Mouse (Mus musculus) limb, embryonic 15.5 days (tissue): ENCODE results near the gene Daam1. TPM values are rescaled to one million over a fixed set of nuclear protein-coding genes. Genes with fewer than 3 reads are reported as not detected.

Source experiments
- ATAC-seq: fragments of 200-750 bp; cut with Nextera tagmentation; 2 replicates; pipeline ENCODE4 v1.8.0; 2017; ENCODE audit warnings: low read depth, moderate TSS enrichment; ENCODE audit not compliant: insufficient number of reproducible peaks, low FRiP score, low TSS enrichment
- H3K27ac ChIP-seq: fragments of 300-500 bp; sonication (generic); 2 replicates; pipeline ENCODE4 v1.5.1; 2015; ENCODE audit warnings: moderate library complexity, mild to moderate bottlenecking, inconsistent platforms
- H3K27me3 ChIP-seq: fragments of 300-500 bp; sonication (generic); 2 replicates; pipeline ENCODE4 v1.6.1; 2015; ENCODE audit warnings: inconsistent platforms
- H3K36me3 ChIP-seq: fragments of 300-500 bp; sonication (generic); 2 replicates; pipeline ENCODE4 v1.6.1; 2015; ENCODE audit warnings: inconsistent platforms
- H3K4me1 ChIP-seq: fragments of 300-500 bp; sonication (generic); 2 replicates; pipeline ENCODE4 v1.6.1; 2015; ENCODE audit warnings: inconsistent platforms
- H3K4me2 ChIP-seq: fragments of 300-500 bp; sonication (generic); 2 replicates; pipeline ENCODE4 v1.6.1; 2015; ENCODE audit warnings: mild to moderate bottlenecking, inconsistent platforms
- H3K4me3 ChIP-seq: fragments of 300-500 bp; sonication (generic); 2 replicates; pipeline ENCODE4 v1.5.1; 2015; ENCODE audit warnings: mild to moderate bottlenecking, inconsistent platforms
- H3K9ac ChIP-seq: fragments of 300-500 bp; sonication (generic); 2 replicates; pipeline ENCODE4 v1.6.1; 2015; ENCODE audit warnings: inconsistent platforms
- H3K9me3 ChIP-seq: fragments of 300-500 bp; sonication (generic); 2 replicates; pipeline ENCODE4 v1.6.1; 2016; ENCODE audit warnings: inconsistent platforms
- WGBS: fragments of 180-500 bp; shearing (Covaris S2); methylation state at CpG from one replicate; pipeline ENCODE4 v1.1.7; 2015; 5-methylcytosine and 5-hydroxymethylcytosine counted together
- polyA plus RNA-seq: library from polyadenylated mRNA; unstranded; fragments of >200 nt; fragmentation: Nextera tagmentation; extraction: Ambion mirVana; gene quantifications from 2 replicates; pipeline ENCODE4 v1.2.1, GENCODE M21; 2015

Gene Daam1
- polyA plus RNA-seq, 1 experiment from 2014 or later: 10.5 TPM

DNA sequence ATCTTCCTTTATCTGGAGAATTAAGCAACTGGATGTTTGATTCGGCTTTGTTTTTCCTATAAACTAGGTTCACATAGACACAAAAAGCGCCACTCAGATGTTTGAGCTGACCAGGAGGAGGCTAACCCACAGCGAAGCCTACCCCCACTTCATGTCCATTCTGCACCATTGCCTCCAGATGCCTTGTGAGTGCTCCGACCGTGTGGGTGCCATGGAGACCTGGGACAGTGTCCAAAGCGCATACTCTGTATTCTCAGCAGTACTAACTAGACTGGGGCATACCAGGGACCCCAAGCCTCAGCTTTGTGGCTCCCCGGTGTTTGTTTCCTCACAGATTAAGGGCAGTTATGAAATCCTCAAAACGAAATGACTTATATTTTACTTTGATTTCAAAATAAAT, 115.6 kb downstream of the Daam1 start:
- WGBS: 87% methylated on average over 8 of the region's 8 CpGs
- H3K36me3 ChIP-seq: peaks cover 52% of the 10 kb centered on the region
- ATAC-seq: no peak

GRCm38 (mm10) chr12:71948972-71949371, 118.1 kb downstream of the Daam1 start:
- no peak overlapping the region for H3K27ac ChIP-seq
- peaks cover 61% of the 10 kb centered on the region for H3K36me3 ChIP-seq
- no peaks in the 10 kb centered on the region for H3K4me1 ChIP-seq
- H3K4me2 ChIP-seq: no peak overlapping the region
- no peak overlapping the region for H3K4me3 ChIP-seq
- H3K27me3 ChIP-seq: no peaks in the 10 kb centered on the region
- H3K9me3 ChIP-seq: no peaks in the 10 kb centered on the region
- WGBS: 92% methylated on average over 6 of the region's 6 CpGs
- no peak for ATAC-seq
- no peak overlapping the region for H3K9ac ChIP-seq

More for the DNA sequence above, 115.6 kb downstream of the Daam1 start:
- no peak overlapping the region for H3K27ac ChIP-seq
- no peaks in the 10 kb centered on the region for H3K9me3 ChIP-seq
- H3K27me3 ChIP-seq: no peaks in the 10 kb centered on the region
- H3K9ac ChIP-seq: no peak overlapping the region
- no peaks in the 10 kb centered on the region for H3K4me1 ChIP-seq
- H3K4me2 ChIP-seq: no peak overlapping the region
- no peak overlapping the region for H3K4me3 ChIP-seq

GRCm38 (mm10) chr12:71949606-71950005, 118.7 kb downstream of the Daam1 start:
- Histone ChIP-seq H3K27me3 (no peaks in the 10 kb centered on the region), H3K4me2 (no peak overlapping the region), H3K4me1 (no peaks in the 10 kb centered on the region), H3K36me3 (peaks cover 55% of the 10 kb centered on the region), H3K9me3 (no peaks in the 10 kb centered on the region), H3K4me3 (no peak overlapping the region), H3K9ac (no peak overlapping the region), H3K27ac (no peak overlapping the region)
- no peak for ATAC-seq
- whole genome bisulfite sequencing: 88% methylated on average over 6 of the region's 6 CpGs

DNA sequence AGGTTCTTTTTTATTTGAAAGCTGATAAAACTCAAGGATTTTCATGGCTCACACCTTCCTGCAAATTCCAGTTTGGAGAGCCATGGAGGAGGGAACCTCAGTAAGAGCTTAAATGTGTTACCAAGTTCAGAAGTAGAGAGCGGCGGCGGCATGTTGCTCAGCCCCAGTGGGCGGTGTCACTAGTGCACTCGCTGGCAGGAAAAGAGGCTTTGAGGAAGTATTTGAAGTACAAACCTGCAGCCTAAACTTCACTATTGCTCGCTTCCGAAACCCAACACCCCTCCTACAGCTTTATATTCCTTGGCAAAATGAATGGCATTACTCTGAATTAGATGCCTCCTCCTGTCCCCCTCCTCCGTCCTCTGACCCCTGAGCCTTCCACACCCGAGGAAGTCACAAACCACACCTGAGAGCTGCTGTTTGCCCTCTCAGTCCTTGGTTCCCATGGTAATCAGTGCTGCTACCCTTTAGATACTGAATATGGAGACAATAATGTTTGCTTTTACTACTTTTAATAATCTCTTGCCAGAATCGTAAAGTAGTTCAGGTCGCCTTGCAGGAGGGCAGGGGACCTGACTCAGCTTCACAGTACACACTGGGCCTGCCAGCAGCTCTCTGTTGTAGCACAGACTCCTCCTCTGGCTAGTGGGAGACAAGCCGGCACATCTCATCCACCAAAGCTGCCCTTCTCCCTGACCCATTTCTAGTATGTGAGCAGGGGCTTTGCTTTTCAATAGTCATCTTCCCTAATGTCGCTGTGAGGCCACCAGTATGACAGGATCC, 119.4 kb downstream of the Daam1 start:
- Histone ChIP-seq H3K4me3 (no peak overlapping the region), H3K4me2 (no peak overlapping the region), H3K27me3 (no peaks in the 10 kb centered on the region), H3K9me3 (no peaks in the 10 kb centered on the region), H3K36me3 (peaks cover 53% of the 10 kb centered on the region), H3K27ac (no peak overlapping the region), H3K4me1 (no peaks in the 10 kb centered on the region), H3K9ac (no peak overlapping the region)
- 74% methylated on average over 13 of the region's 13 CpGs for WGBS
- ATAC-seq: no peak

DNA sequence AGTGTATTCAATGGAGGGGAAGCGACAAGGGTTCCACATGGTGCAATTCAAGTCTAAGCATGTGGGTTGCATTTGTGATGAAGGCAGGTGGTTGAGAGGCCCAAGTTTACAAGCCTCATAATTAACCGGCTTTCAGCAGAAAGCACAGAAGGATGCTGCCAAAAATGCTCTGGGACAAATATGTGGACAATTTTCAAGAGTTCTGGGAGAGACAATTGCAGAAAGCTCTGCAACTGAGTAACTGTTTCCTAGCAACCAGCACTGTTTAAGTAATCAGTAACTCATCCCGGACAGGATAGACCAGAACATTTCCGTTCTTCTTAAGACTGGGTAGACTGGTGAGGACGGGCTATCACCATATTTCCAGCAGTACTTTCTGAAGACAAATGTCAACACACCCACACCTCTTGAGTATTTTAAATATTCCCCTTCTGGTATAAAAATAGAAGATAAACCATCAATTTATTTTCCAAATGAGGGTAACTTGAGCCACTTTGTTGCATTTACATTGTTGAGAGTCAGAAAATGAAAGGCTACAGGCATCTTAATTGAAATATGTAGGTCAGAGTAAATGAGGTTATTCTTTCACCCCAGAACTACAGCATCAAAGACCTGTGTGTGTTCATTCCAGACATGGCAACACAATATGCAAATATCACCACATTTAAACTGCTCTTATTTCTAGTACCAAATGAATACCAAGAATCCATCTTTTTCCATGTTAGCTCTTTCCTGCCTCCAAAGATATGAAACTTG, 123.5 kb downstream of the Daam1 start:
- Histone ChIP-seq H3K9ac (no peak overlapping the region), H3K4me1 (no peaks in the 10 kb centered on the region), H3K9me3 (no peaks in the 10 kb centered on the region), H3K27ac (no peak overlapping the region), H3K4me3 (no peak overlapping the region), H3K27me3 (no peaks in the 10 kb centered on the region), H3K36me3 (peaks cover 18% of the 10 kb centered on the region), H3K4me2 (no peak overlapping the region)
- ATAC-seq: no peak
- WGBS: 39% methylated on average over 5 of the region's 5 CpGs

DNA sequence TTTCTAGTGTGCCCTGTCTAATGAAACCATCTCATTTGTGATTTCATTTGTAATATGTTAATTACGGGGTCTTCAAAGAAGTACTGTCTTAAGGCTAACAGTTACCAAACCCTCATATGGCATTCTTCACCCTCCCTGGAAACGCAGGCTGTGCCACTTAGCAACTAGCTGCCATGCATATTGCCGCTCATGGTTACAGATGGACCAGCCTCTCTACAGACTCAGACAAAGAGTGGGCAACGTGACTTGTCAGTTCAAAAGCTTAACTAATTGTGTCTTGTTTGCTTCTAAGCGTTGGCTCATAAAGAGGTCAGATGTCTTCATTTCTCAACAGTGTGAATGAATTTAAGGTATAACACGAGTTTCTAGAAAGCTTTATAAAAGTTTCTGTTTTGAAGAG, 126.1 kb downstream of the Daam1 start:
- WGBS: 71% methylated on average over 6 of the region's 6 CpGs

DNA sequence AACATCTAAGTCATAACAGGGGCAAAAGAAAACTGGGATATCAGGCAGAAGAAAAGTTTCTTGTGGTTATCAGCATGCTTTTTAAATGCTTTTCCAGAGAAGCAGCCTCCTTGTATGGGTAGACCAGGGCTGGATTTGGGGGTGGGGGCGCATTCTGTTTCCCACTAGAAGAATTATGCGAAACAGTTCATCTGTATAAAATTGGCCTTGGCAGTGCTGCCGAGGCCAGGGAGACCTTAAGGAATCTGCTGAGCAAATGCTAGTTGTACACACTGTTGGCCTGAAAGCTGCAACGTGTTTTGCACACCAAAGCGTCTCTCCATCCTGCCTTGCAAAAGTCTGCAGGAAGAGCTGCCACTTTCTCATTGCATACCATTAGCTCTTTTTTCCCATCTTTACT, 126.6 kb downstream of the Daam1 start:
- no peaks in the 10 kb centered on the region for H3K4me1 ChIP-seq
- ATAC-seq: no peak
- peaks cover 16% of the 10 kb centered on the region for H3K36me3 ChIP-seq
- no peaks in the 10 kb centered on the region for H3K9me3 ChIP-seq
- H3K9ac ChIP-seq: no peak overlapping the region
- H3K4me2 ChIP-seq: no peak overlapping the region
- no peak overlapping the region for H3K4me3 ChIP-seq
- whole genome bisulfite sequencing: 62% methylated on average over 5 of the region's 5 CpGs
- H3K27me3 ChIP-seq: no peaks in the 10 kb centered on the region
- no peak overlapping the region for H3K27ac ChIP-seq

More for the DNA sequence above, 126.1 kb downstream of the Daam1 start:
- H3K9me3 ChIP-seq: no peaks in the 10 kb centered on the region
- no peak for ATAC-seq
- H3K9ac ChIP-seq: no peak overlapping the region
- H3K4me1 ChIP-seq: no peaks in the 10 kb centered on the region
- H3K4me2 ChIP-seq: no peak overlapping the region
- H3K27me3 ChIP-seq: no peaks in the 10 kb centered on the region
- H3K36me3 ChIP-seq: peaks cover 20% of the 10 kb centered on the region
- no peak overlapping the region for H3K27ac ChIP-seq
- no peak overlapping the region for H3K4me3 ChIP-seq

DNA sequence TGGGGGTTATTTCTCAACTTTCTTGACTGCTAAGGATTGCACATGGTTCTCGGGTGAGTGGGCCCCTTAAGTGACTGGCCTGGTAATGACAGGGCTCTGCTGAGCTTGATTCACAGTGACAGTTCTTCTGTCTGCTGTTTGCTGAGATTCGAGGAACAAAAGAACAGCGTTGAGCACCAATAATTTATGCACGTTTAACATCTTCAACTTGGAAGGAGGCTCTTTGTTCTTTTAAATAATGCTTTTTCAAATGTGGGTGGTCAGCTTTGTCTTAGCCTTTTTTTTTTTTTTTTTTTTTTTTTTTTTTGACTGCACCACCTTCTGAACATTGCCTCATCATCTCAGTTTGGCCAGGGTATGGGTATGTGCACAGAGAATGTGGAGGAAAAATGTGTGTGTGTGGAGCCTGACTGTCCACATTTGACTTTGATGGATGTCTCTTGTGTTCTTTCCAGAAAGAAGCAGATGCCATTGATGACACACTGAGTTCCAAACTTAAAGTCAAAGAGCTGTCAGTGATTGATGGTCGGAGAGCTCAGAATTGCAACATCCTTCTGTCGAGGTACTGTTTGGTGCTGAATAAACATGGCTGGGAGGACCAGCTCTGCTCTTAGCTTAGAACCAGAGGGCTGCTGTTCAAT, 128.6 kb downstream of the Daam1 start:
- Histone ChIP-seq H3K27ac (no peak overlapping the region), H3K4me3 (no peak overlapping the region), H3K36me3 (peaks cover 17% of the 10 kb centered on the region), H3K9me3 (no peaks in the 10 kb centered on the region), H3K4me2 (no peak overlapping the region), H3K9ac (no peak overlapping the region), H3K4me1 (no peaks in the 10 kb centered on the region), H3K27me3 (no peaks in the 10 kb centered on the region)
- 53% methylated on average over 6 of the region's 6 CpGs for WGBS
- no peak for ATAC-seq

DNA sequence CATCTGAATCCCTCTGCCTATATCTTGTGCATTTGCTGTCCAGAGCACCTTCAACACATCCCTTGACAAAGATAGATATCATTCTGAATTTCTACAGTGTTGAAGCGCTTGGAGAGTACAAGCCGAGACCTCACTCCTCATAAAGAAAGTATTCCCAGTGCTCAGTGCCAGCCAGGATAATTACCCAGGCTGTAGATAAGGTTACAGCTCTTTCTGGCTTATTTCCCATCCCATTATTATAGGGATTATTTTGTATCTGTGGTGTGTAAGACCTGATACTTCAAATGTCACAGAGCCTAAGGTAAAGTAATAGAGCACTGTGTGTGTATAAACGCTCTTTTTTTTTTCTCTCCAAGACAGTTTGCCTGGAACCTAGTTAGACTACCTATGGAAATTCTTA, 130.8 kb downstream of the Daam1 start:
- H3K4me1 ChIP-seq: no peaks in the 10 kb centered on the region
- no peak overlapping the region for H3K4me2 ChIP-seq
- no peaks in the 10 kb centered on the region for H3K9me3 ChIP-seq
- H3K27me3 ChIP-seq: no peaks in the 10 kb centered on the region
- no peak for ATAC-seq
- H3K9ac ChIP-seq: no peak overlapping the region
- peaks cover 17% of the 10 kb centered on the region for H3K36me3 ChIP-seq
- no peak overlapping the region for H3K27ac ChIP-seq
- WGBS: 84% methylated on average over 3 of the region's 3 CpGs
- no peak overlapping the region for H3K4me3 ChIP-seq

DNA sequence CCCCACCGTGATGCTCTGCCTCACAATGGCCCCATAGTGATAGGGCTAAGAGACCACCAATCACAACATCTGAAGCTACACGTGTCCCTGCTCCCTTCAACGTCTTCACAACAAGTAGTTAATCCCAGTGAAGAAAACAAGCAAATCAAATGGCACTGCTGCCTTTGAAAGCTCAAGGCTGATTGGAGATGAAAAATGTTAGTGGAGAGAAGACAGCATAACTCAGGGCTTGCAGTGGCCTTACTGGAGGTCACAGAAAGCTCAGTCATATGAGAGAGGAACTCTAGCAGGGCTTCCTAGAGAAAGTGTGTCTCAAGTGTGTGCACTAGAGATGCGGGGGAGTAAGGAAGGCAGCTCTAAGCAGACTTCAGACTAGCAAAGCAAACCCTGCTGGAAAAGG, 131.7 kb downstream of the Daam1 start:
- H3K27ac ChIP-seq: no peak overlapping the region
- H3K27me3 ChIP-seq: no peaks in the 10 kb centered on the region
- H3K9me3 ChIP-seq: no peaks in the 10 kb centered on the region
- H3K4me3 ChIP-seq: no peak overlapping the region
- no peak for ATAC-seq
- no peaks in the 10 kb centered on the region for H3K4me1 ChIP-seq
- H3K36me3 ChIP-seq: peaks cover 17% of the 10 kb centered on the region
- H3K4me2 ChIP-seq: no peak overlapping the region
- 80% methylated on average over 4 of the region's 4 CpGs for WGBS
- no peak overlapping the region for H3K9ac ChIP-seq

DNA sequence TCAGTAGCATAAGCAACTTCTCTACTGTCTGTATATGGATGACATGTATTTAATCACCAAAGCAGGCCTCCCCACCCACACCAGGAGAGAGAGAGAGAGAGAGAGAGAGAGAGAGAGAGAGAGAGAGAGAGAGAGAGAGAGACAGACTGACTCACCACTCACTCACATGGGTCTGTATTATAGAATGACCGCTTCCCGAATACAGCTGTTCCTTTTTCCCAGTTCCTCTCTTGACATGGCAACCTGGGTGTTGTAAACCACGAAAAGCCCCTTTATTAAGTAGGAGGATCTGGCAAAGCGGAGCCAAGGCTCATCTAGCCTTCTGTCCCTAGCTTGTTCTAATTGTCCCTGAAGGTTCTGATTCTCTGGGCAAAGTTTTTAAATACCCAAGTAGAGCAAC, 137.7 kb downstream of the Daam1 start:
- Histone ChIP-seq H3K9me3 (no peaks in the 10 kb centered on the region), H3K9ac (no peak overlapping the region), H3K36me3 (0 out of 2 replicates have a peak, but pooled peaks cover 4% of the 10 kb centered on the region), H3K4me3 (no peak overlapping the region), H3K4me1 (peaks cover 22% of the 10 kb centered on the region), H3K4me2 (no peak overlapping the region), H3K27ac (no peak overlapping the region), H3K27me3 (no peaks in the 10 kb centered on the region)
- ATAC-seq: no peak
- WGBS: 39% methylated on average over 4 of the region's 4 CpGs

- 29% methylated on average over 3 of the region's 3 CpGs for WGBS
- Histone ChIP-seq H3K4me1 (peaks cover 22% of the 10 kb centered on the region), H3K27ac (no peak overlapping the region), H3K27me3 (no peaks in the 10 kb centered on the region), H3K36me3 (peaks cover 7% of the 10 kb centered on the region; the same call in 1 of the 2 replicates), H3K9me3 (no peaks in the 10 kb centered on the region), H3K4me3 (no peak overlapping the region), H3K4me2 (no peak overlapping the region), H3K9ac (no peak overlapping the region)
- ATAC-seq: no peak
Measured at GRCm38 (mm10) chr12:71969022-71969421, 138.1 kb downstream of the Daam1 start.
